Mouse (Mus musculus) ES-Bruce4 (cell line): Measurements from ENCODE around the gene Cdh18. TPM values are rescaled to one million over a fixed set of nuclear protein-coding genes. Genes with fewer than 3 reads are reported as not detected.

Experiments used
- H3K27ac ChIP-seq: 2 replicates; pipeline ENCODE4 v1.5.1; 2012; ENCODE audit warnings: low read length, inconsistent platforms; ENCODE audit not compliant: insufficient read depth
- H3K27me3 ChIP-seq: 2 replicates; pipeline ENCODE4 v1.6.1; 2012; ENCODE audit warnings: mild to moderate bottlenecking, low read length, inconsistent platforms; ENCODE audit not compliant: control insufficient read depth, poor library complexity, insufficient read depth, severe bottlenecking
- H3K36me3 ChIP-seq: 2 replicates; pipeline ENCODE4 v1.6.1; 2012; ENCODE audit warnings: inconsistent platforms, mild to moderate bottlenecking, low read length, moderate library complexity; ENCODE audit not compliant: control insufficient read depth, poor library complexity, insufficient read depth, severe bottlenecking
- H3K4me1 ChIP-seq: one replicate; pipeline ENCODE4 v1.8.1; 2011; ENCODE audit warnings: low read length; ENCODE audit not compliant: control insufficient read depth, insufficient read depth
- H3K4me3 ChIP-seq: 2 replicates; pipeline ENCODE4 v1.5.1; 2011; ENCODE audit warnings: low read depth, mild to moderate bottlenecking, low read length
- H3K9ac ChIP-seq: 2 replicates; pipeline ENCODE4 v1.6.1; 2012; ENCODE audit warnings: low read depth, mild to moderate bottlenecking, inconsistent platforms; ENCODE audit not compliant: poor library complexity, severe bottlenecking
- H3K9me3 ChIP-seq: replicated peaks from 2 replicates; pipeline ENCODE4 v1.6.1; 2012; ENCODE audit warnings: mild to moderate bottlenecking, low read length, inconsistent platforms; ENCODE audit not compliant: control insufficient read depth, poor library complexity, insufficient read depth, severe bottlenecking
- CTCF ChIP-seq: IDR thresholded peaks from one replicate; pipeline ENCODE4 v1.8.1; 2011; ENCODE audit warnings: low read depth, low read length
- EP300 ChIP-seq: IDR thresholded peaks from 2 replicates; pipeline ENCODE4 v1.6.1; 2011; ENCODE audit warnings: low read depth, low read length; ENCODE audit not compliant: insufficient read depth
- POLR2A ChIP-seq: IDR thresholded peaks from one replicate; pipeline ENCODE4 v1.8.1; 2011; ENCODE audit warnings: low read length; ENCODE audit not compliant: insufficient read depth
- polyA plus RNA-seq: library from polyadenylated mRNA; stranded (reverse); fragments of >200 nt; gene quantifications from 2 replicates; pipeline ENCODE4 v1.2.4, GENCODE M21; 2011; ENCODE audit warnings: low read depth; ENCODE audit not compliant: missing spikeins, insufficient read depth, insufficient read length

Cdh18 gene
- polyA plus RNA-seq, 1 experiment = not detected

GRCm38 (mm10) chr15:22980136-22980535, 431.3 kb downstream of the Cdh18 start:
- no peak overlapping the region for H3K9ac ChIP-seq
- H3K9me3 ChIP-seq = no peaks in the 10 kb centered on the region
- no peak for TF ChIP-seq EP300
- no peak overlapping the region for H3K4me3 ChIP-seq
- H3K27ac ChIP-seq = no peak overlapping the region
- no peaks in the 10 kb centered on the region for H3K4me1 ChIP-seq
- H3K36me3 ChIP-seq = no peaks in the 10 kb centered on the region
- H3K27me3 ChIP-seq = no peaks in the 10 kb centered on the region

DNA sequence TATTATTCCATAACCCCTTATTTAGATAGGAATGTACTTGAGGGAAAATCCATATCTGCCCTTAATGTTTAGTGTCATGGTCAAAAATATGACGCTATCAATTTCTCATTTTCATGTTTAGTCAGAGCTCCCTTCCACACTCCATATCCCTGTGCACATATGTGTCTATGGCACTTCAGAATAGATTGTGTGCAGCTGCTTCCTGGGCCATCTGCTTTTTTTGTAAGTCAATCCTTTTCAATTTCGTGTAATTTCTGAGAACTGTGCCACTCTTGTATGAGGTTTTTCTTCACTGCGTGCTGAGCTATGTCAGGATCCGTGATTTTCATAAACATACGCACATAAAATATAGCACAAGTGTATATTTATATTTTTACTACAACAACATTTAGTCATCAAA, 435.8 kb downstream of the Cdh18 start:
- no peak for TF ChIP-seq EP300
- no peak for TF ChIP-seq CTCF
- TF ChIP-seq POLR2A = no peak

DNA sequence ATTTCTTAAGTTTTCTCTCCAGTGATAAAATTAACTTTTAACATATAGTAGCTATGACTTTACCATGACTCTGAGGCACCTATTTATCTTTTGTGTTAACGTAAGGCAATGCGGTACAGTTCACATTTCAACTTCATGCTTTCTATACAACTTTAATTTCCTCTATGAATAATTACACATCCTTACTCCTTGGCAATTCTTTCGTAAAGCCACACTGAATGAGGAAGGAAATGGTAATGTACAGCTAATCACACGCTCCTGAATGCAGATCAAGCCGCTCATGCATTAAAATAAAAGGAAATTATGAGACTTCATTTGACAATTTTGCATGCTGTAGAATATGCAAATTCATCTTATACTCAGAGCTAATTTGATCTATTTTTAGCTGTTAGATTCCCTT, 467.9 kb downstream of the Cdh18 start:
- no peak for TF ChIP-seq EP300
- TF ChIP-seq CTCF = no peak
- no peak for TF ChIP-seq POLR2A
- H3K27ac ChIP-seq = no peak overlapping the region
- no peaks in the 10 kb centered on the region for H3K4me1 ChIP-seq
- no peak overlapping the region for H3K4me3 ChIP-seq
- H3K9ac ChIP-seq = no peak overlapping the region
- no peaks in the 10 kb centered on the region for H3K9me3 ChIP-seq
- H3K27me3 ChIP-seq = no peaks in the 10 kb centered on the region
- no peaks in the 10 kb centered on the region for H3K36me3 ChIP-seq

More for the DNA sequence above, 435.8 kb downstream of the Cdh18 start:
- H3K27me3 ChIP-seq = no peaks in the 10 kb centered on the region
- no peaks in the 10 kb centered on the region for H3K4me1 ChIP-seq
- no peak overlapping the region for H3K9ac ChIP-seq
- H3K27ac ChIP-seq = no peak overlapping the region
- H3K36me3 ChIP-seq = no peaks in the 10 kb centered on the region
- no peak overlapping the region for H3K4me3 ChIP-seq
- H3K9me3 ChIP-seq = no peaks in the 10 kb centered on the region

DNA sequence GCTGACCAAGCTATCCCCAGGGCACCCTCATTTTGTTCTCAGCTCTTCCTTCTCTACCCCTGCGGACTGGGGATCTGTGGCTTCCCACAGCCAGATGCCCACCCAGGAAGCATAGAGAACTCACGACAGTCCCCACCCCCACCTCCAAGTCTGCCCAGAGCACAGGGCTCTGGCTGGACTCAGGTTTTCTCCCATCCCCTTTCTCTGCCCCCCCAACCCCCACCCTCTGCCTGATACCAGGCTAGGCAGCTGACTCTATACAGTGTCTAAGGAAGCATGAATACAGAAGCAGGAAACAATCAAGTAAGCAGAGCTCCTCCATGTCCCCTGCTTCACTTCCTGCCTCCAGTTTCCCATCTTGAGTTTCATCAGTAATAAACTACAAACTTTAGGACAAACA, 472.3 kb downstream of the Cdh18 start:
- Histone ChIP-seq H3K9ac (no peak overlapping the region), H3K27ac (no peak overlapping the region), H3K36me3 (no peaks in the 10 kb centered on the region), H3K27me3 (no peaks in the 10 kb centered on the region), H3K4me3 (no peak overlapping the region), H3K4me1 (no peaks in the 10 kb centered on the region), H3K9me3 (no peaks in the 10 kb centered on the region)
- TF ChIP-seq POLR2A (no peak), CTCF (no peak), EP300 (no peak)

DNA sequence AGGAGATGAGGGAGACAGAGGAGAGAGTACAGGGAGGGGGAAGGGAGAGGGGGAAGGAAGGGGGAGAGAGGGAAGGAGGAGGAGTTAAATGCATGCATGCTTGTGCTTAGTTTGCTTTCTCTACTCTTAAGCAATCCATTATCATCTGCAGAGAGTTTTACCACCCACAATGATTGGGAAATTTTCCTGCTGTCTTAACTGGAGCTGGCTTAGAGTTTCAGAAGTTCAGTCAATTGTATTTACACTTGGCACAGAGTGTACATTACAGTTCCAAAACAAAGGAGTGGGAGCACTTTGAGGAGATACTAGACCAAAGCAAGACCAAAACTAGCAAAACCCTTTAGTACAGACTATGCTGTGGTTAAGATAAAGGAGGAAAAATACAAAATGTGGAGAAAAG, 473.8 kb downstream of the Cdh18 start:
- TF ChIP-seq EP300 (no peak), CTCF (no peak), POLR2A (no peak)
- H3K36me3 ChIP-seq = no peaks in the 10 kb centered on the region

GRCm38 (mm10) chr15:23035551-23036207, 486.9 kb downstream of the Cdh18 start:
- Histone ChIP-seq H3K27me3 (no peaks in the 10 kb centered on the region), H3K4me3 (no peak overlapping the region), H3K36me3 (no peaks in the 10 kb centered on the region), H3K9me3 (no peaks in the 10 kb centered on the region), H3K9ac (no peak overlapping the region), H3K27ac (no peak overlapping the region), H3K4me1 (no peaks in the 10 kb centered on the region)
- TF ChIP-seq EP300 (no peak), CTCF (no peak), POLR2A (no peak)

More for the DNA sequence above, 473.8 kb downstream of the Cdh18 start:
- Histone ChIP-seq H3K27ac (no peak overlapping the region), H3K4me1 (no peaks in the 10 kb centered on the region), H3K4me3 (no peak overlapping the region), H3K9ac (no peak overlapping the region), H3K9me3 (no peaks in the 10 kb centered on the region), H3K27me3 (no peaks in the 10 kb centered on the region)
